Mouse (Mus musculus): ENCODE data around the gene Slc4a1.
"Not testable (repeated sequence)": the region's sequence is repeated elsewhere in the genome, so short reads cannot be mapped to it uniquely, and the experiment has no call there.

Gene Slc4a1
- long read RNA-seq, experiment 1: 0 reads
- long read RNA-seq, experiment 2: 0 reads

DNA sequence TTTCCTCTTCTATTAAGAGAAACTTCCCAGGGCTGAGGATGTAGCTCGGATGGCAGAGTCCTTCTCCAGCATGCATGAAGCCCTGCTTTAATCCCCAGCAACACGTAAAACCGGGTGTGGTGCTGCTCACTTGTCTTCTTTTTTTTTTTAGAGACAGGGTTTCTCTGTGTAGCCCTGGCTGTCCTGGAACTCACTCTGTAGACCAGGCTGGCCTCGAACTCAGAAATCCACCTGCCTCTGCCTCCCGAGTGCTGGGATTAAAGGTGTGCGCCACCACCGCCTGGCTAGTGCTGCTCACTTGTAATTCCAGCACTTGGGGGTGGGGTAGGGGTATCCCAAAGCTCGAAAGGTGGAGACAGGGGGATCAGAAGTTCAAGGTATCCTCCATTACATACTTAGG, at the start of gene Slc4a1:
Gene Slc4a1, minus strand, starts transcription at position 101 of the 400 bp plus-strand sequence.
- intact Hi-C loops (cut with DNase I): not testable (repeated sequence)

DNA sequence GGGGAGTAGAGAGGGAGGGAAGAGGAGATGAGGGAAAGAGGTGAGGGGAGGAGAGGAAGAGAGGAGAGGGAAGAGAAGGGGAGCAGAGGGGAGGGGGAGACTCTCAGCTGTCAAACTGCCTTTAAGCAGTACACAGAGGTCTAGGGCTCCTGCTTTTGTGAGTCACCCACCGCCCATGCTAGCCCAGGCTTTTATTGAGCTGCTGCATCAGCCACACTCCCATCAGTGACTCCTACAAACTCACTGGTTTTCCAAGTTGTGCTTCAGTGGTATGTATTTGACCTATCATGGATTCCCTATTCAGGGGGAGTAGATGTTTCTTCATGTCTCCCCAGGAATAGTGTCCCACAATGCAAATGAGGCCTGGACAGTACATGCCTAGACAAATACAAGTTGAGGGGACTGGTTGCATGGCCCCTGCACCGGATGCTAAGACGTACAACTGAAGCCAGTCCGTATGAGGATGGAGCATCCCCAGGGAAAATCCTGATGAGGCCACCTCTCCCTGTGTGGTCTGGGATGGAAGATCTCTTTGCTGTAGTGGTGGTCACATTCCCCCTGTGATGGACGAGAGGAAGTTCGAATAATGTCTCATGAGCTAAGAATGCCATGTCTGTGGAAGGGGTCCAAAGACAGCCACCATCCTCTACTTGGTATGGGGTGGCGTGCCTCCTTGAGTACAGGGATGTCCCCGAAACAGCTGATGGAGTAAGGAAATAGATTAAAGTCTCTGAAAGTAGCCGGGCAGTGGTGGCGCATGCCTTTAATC, 49.2 kb upstream of the Slc4a1 start:
- intact Hi-C loops (cut with DNase I): no loop called here

DNA sequence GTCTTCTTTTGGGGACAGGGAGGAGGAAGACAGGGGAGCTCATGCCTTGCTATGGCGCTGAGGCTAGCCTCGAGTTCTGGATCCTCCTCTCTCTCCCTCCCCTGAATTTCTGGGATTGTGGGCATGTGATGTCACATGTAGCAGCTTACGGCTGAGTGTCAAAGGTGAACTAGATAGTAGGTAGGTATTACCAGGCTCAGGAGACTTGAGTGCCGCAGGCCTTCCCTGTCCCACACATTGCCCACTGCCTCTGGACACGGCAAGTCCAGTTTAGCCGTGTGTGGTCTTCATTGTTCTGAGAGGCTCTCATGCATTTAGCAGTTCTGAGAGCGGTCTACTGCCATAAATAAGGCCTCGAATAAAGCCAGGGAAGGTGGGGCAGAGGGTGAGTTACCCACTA, 47.1 kb upstream of the Slc4a1 start:
- intact Hi-C loops (cut with DNase I): no loop called here

DNA sequence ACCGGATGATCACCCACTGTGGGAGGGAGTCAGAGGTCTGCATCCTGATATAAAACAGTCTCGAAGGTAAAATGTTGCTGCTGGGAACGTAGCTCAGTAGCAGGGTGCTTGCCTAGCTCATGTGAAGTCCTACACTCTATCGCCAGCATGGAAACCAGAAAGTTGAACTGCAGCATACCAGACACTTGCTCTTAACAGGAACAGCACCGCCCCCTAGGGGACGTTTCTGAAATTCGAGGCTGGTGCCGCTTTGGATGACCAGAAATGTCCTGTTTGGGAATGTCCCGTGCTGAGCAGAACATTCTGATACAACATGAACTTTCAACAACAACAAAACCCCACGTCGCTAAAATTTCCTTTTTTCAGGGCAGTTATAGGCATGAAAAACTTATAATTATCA, 45.7 kb upstream of the Slc4a1 start:
- intact Hi-C loops (cut with DNase I): loop anchor here (2.0 kb wide), 1 partner anchor 103 kb away; no protein-coding TSS in a partner anchor

DNA sequence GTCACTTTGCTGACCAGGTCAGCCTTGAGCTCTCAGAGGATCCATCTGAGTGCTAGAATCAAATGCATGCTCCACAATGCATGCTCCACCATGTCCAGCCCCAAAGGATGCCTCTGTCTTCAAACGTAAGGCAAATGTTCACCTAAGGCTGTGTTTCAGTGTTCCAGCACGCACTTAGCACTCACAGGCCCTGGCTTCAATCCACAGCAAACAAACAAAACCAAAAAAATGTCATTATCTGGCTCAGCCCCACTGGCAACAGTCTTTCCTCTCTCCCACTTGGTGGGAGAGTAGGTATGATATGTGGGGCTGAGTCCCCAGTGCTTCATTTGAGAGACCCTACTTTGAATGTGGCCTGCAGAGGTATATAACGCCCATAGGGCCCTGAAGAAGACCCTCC, 45.1 kb upstream of the Slc4a1 start:
- intact Hi-C loops (cut with DNase I): loop anchor here (2.0 kb wide), 1 partner anchor 102 kb away; no protein-coding TSS in a partner anchor

DNA sequence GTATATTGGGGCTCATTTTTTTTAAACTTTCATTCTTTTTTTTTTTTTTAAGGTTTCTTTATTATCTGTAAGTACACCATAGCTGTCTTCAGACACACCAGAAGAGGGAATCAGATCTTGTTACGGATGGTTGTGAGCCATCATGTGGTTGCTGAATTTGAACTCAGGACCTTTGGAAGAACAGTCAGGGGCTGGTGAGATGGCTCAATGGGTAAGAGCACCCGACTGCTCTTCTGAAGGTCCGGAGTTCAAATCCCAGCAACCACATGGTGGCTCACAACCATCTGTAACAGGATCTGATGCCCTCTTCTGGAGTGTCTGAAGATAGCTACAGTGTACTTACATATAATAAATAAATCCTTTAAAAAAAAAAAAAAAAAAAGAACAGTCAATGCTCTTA, 44.3 kb upstream of the Slc4a1 start:
- intact Hi-C loops (cut with DNase I): loop anchor here (2.0 kb wide), 1 partner anchor 102 kb away; no protein-coding TSS in a partner anchor

DNA sequence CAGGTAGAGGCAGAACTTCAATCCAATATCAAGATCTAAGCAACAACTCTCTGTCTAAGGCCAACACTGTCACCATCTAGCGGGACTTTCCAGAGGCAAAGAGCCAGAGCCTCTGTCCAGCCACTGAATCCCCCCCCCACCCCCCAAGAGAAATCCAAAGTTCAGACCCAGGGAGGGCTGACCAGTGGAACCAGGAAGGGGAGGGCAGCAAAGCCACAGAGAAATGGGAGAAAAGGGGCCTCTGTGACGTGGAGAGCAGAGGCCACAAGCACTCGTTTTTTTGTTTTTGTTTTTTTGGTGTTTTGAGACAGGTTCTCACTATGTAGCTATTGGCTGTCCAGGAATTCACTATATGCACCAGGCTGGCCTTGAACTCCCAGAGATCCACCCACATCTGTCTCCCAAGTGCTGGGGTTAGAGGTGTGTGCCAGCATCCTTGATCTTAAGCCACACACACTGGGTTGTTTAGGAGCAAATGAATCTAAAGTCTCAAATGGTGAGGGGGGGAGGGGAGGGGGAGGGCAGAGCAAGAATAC, 43.9 kb upstream of the Slc4a1 start:
- intact Hi-C loops (cut with DNase I): loop anchor here (2.0 kb wide), 1 partner anchor 101 kb away; no protein-coding TSS in a partner anchor

DNA sequence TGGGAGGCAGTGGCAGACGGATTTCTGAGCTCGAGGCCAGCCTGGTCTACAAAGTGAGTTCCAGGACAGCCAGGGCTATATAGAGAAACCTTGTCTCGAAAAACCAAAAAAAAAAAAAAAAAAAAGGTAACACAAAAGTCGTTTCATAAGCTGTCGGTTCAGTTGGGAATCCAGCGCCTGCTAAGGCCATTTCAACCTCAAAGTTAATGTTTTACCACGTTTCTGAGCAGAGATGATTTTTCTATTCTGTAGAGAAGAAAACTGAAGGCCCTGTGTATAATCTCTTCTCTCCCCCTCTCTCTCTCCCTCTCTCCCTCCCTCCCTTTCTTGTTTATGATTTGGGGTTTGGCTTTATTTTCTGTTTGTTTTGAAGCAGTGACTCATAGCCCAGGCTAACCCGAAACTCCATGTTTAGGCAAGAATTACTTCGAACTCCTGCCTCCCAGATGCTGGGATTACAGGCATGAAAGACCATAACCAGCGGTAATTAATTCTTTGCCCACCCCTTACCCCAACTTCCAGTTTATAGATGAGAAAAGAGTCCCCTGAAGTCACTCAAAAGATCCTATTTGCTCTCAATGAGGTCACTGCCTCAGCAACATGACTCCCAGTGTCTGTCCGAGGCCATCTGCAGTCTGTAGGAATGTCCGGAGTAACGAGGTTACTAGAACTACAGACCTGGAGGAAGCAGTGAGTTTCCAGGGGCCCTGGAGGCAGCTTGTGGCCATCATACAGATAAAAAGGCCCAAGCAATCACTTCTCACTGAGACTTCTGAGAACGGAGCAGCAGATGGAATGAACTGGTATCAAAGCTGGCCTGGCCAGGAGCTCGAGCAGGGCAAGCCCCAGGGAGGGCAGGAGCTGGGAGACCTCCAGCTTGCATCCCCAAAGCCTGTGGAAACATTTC, 43.1 kb upstream of the Slc4a1 start:
- intact Hi-C loops (cut with DNase I): no loop called here

DNA sequence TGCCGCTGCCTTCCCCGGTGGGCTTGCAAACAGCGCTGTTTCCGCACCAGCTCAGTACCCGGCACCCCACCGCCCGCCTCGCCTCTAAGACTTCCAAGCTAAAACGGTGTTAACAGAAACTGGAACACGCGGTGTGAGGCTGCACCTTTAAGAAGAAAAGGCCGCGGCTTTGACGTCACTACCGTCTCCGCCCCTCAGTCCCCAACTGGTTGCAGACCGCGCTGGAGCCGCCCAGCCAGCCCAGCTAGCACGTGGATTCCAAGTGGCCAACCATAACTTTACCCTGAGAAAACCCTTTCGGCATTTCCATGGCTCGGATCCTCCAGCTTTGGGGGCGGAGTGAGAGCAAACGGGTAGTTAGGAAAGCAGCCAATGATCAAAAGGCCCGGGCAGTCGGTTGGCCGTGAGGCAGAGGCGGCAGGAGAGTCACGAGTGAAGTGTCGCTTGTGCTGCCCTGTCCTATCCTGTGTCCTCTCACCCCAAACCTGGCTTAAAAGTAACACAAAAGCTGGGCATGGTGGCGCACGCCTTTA, 42.4 kb upstream of the Slc4a1 start:
- intact Hi-C loops (cut with DNase I): no loop called here

DNA sequence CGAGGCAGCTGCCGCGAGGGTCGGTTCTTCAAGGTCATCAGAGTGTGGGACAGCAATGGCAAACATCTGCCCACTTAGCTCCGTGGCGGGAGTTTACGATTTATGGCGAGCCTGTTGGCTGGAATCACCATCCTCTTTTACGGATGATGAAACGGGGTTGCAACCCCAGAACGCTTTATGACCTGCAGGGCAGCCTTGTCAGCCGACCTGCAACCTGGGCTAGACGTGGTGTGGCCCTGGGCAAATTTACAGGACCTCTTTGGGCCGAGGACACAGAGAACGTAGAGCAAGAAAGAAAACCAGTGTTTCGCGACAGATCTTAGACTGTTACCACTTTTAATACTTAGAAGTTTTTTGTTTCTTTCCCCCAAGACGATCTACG, 41.8 kb upstream of the Slc4a1 start, which contains the start of gene Slc25a39:
Gene Slc25a39, minus strand, starts transcription at position 113 of the 382 bp plus-strand sequence.
- intact Hi-C loops (cut with DNase I): no loop called here

DNA sequence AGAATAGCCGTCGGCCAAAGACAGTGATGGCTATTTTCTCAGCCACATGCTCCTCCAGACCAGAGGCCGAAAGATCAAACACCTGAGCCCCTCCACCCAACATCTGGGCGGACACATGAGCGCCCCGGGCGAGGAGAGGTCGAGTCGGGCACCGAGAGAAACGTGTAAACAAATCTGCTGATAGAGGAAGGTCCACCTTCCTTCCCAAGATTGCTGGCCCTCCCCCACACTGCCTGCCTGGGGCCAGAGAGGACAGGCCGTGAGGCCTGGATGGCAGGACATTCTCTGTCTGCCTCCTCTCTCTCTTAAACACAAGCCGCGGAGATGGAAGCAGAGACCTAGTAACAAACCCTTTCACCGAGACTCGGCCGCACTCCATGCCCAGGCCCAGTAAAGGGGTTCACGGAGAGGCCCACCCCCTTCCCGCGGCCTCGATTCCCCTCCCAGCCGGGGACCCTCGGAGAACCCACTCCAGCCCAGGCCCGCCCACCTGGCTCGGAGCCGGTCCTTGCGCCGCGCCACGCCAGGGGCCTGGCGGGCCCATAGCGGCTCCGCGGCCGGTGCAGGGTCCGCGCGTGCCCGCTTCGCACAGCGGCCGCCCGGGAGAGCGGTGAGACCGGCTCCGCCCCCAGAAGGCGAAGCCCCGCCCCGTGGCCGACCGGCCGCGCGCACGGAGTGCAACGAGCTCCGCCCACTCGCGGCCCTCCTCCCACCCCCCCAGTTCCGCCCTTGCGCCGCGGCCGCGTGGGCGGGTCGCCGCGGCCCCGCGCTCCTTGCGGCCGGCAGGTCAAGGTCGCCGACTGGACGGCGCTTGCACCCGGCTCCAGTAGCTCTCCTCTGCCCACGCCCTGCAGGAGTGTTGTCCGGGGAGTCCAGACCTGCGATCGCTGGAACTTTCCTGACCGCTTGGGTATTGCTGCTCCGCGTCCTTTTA, 41.2 kb upstream of the Slc4a1 start:
- intact Hi-C loops (cut with DNase I): no loop called here

DNA sequence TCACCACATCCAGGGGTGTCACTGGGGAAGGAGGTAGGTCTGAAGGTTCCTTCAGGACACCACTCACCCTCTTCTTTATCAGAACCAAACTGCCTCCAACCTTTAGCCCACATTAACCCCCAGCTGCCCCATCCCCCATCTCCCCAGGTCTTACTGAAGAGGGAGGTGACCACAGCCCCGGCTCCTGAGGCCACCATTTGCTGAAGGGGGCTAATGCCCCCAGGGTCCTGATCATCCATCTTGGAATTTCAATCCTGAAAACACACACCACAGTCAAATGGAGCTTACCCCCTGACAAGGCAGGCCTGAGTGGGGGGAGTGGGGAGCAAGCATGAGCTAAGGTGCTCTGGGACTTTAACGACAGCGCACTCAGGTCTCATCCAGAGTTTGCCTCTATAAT, 40.4 kb upstream of the Slc4a1 start:
- intact Hi-C loops (cut with DNase I): no loop called here

DNA sequence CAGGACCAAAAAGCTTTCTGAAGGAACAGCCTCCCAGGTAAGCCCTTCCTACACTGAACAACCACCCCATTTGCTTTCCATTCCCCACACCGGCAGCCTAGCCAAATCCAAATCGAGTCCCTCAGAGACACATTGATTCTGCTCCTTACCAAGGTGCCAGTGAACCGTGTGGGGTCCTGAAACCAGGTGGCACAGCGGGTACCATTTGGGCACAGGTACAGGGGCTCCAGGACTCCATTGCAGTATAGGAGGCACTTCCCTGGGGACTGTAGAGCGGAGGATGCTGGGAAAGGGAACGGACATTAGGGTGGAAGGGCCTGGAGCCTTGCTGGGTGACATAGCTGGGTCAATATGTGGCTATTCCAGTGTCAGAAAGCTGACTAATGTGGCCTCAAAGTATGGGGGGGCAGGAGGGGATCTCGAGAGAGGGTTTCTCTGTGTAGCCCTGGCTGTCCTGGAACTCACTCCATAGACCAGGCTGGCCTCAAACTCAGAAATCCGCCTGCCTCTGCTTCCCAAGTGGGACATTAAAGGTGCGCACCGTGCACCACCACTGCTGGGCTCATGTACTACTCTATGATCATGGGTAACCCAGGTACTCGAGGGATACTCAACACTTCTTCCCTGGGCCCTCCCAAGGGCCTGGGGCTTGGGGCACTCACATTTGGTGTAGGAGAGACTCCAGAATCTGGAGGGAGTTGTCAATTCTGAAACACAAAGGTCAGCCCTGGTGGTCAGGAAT, 39.7 kb upstream of the Slc4a1 start:
- intact Hi-C loops (cut with DNase I): no loop called here

DNA sequence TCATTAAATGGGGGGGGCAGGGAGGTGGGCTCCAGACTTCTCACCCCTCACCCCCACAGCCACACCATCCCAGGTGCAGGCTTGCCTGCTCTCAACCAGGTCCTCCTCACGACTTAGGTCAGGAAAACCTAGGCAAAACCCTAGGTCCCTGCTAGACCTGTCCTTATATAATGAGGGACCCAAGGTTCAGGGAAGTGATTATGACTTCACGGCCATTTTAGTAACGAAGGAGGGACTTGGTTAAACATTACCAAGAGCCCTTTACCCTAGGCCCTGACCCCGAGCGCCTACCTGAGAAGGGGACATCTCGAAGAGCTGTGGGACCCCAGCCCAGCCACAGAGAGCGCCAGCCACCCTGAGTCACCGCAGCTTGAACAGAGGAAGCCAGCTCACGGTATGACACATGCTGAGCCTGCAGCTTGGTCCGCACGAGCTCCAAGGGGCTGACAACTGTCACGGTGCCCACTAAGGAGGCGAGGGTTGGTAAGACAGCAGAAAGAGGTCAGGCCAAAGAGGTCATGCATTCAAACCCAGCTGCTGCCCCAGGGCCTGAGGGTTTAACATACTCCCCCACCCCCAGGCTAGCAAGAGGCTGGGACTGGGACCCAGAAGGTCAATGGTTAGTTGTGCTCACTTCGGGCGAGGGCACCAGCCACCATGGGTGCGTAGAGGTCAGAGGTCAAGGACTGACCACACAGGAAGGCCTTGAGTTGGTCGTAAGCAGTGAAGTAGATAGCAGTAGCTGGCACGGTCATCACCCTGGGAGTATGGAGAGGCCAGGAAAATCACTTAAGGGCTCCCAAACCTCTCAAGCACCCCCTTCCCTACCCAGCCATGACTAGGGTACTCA, 38.4 kb upstream of the Slc4a1 start:
- intact Hi-C loops (cut with DNase I): no loop called here

DNA sequence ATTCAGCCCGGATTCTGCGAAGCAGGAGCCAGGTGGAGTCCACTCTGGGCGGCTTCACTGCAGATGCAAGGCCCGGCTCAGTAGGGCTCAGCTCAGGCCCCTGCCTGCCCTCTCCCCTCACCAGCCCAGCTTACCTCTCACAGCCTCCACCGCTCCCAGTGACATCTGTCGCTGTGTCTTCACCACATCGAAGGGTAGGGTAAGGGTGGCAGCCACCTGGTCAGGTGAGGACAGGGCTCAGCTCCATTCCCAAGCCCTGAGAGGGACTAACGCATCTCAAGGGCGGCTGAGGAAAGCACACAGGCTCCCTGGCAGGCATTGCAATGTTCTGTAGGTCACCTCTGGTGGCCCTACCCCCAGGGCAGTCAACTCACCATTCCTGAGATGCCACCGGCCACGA, 37.7 kb upstream of the Slc4a1 start:
- intact Hi-C loops (cut with DNase I): no loop called here

DNA sequence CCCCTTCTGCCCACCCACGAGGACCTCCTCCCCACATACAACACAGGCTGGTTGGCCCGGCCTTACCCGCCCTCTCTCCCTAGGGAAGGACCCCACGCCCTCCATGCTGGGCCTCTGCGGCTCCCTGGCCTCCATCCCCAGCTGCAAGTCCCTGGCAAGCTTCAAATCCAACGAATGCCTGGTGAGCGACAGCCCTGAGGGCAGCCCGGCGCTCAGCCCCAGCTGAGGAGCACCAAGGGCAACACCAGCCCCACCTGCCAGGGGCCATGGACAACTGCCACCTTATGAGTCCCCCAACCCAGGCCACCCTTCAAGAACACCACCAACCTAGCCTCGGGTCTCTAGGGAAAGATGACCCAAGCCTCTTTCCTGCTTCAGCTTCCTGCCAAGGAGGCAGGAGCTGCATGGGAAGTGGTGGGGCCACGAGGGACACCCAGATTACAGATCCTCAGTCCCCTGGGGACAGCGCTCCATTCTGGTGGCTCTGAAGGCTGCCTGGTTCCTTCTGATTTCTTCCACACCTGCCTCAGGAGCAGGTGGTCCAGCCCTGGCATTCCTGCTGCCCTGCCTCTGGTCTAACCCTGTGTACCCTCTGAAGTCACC, 36.0 kb upstream of the Slc4a1 start:
- intact Hi-C loops (cut with DNase I): no loop called here

DNA sequence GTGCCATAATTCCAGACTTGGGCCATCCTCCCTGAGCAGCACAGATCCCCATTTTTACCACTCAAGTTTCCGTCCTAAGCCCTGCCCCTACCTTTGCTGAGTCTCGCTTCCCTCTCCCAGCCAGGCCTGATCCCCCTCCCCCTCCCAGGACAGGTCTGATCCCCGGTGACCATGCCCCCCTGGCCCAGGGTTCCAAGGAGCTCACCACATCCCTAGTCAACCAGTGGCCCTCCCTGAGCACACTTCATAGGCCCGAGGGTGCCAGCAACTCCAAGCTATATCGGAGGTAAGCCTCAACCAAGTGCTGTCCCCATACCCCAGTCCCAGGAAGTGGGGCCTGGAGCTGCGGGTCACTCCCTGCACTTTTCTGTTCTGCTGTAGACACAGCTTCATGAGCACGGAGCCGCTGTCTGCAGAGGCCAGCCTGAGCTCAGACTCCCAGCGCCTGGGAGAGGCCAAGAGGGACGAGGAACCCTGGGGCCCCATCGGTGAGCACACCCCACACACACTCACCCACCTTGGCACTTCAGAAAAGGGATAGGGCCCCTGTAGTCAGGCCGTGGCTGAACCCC, 34.6 kb upstream of the Slc4a1 start:
- intact Hi-C loops (cut with DNase I): no loop called here

DNA sequence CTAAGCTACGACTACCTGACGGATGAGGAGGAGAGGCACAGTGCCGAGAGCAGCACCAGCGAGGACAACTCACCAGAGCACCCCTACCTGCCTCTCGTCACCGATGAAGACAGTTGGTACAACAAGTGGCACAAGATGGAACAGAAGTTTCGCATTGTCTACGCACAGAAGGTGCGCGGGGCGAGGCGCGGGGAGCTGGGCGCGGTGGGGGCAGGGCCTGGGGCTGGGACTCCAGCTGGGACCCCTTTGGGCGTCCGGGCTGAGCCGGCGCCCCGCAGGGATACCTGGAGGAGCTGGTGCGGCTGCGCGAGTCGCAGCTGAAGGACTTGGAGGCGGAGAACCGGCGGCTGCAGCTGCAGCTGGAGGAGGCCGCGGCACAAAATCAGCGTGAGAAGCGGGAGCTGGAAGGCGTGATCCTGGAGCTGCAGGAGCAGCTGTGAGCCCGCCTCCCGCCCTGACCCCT, 33.6 kb upstream of the Slc4a1 start:
- intact Hi-C loops (cut with DNase I): no loop called here
